Mouse (Mus musculus) liver, embryonic 15.5 days (tissue): ENCODE data around the gene Col5a3. TPM values are rescaled to one million over a fixed set of nuclear protein-coding genes. Genes with fewer than 3 reads are reported as not detected.

Experiments used
- ATAC-seq: fragments of 200-750 bp; cut with Nextera tagmentation; 2 replicates; pipeline ENCODE4 v1.8.0; 2017; ENCODE audit warnings: moderate number of reproducible peaks, mild to moderate bottlenecking, moderate library complexity; ENCODE audit not compliant: insufficient read depth
- H3K27ac ChIP-seq: fragments of 300-500 bp; sonication (generic); replicated peaks from 2 replicates; pipeline ENCODE4 v1.5.1; 2015; ENCODE audit warnings: mild to moderate bottlenecking, inconsistent platforms
- H3K27me3 ChIP-seq: fragments of 300-500 bp; sonication (generic); 2 replicates; pipeline ENCODE4 v1.6.1; 2015; ENCODE audit warnings: mild to moderate bottlenecking, inconsistent platforms
- H3K36me3 ChIP-seq: fragments of 300-500 bp; sonication (generic); replicated peaks from 2 replicates; pipeline ENCODE4 v1.6.1; 2015; ENCODE audit warnings: moderate library complexity, mild to moderate bottlenecking, inconsistent platforms
- H3K4me1 ChIP-seq: fragments of 300-500 bp; sonication (generic); replicated peaks from 2 replicates; pipeline ENCODE4 v1.6.1; 2015; ENCODE audit warnings: inconsistent platforms
- H3K4me2 ChIP-seq: fragments of 300-500 bp; sonication (generic); 2 replicates; pipeline ENCODE4 v1.6.1; 2015; ENCODE audit warnings: moderate library complexity, mild to moderate bottlenecking, inconsistent platforms
- H3K4me3 ChIP-seq: fragments of 300-500 bp; sonication (generic); replicated peaks from 2 replicates; pipeline ENCODE4 v1.5.1; 2015; ENCODE audit warnings: mild to moderate bottlenecking, inconsistent platforms
- H3K9ac ChIP-seq: fragments of 300-500 bp; sonication (generic); 2 replicates; pipeline ENCODE4 v1.6.1; 2015; ENCODE audit warnings: moderate library complexity, mild to moderate bottlenecking, inconsistent platforms
- H3K9me3 ChIP-seq: fragments of 300-500 bp; sonication (generic); replicated peaks from 2 replicates; pipeline ENCODE4 v1.6.1; 2016; ENCODE audit warnings: inconsistent platforms
- WGBS: fragments of 180-500 bp; shearing (Covaris S2); methylation state at CpG from one replicate; pipeline ENCODE4 v1.1.7; 2015; ENCODE audit warnings: mixed read lengths; ENCODE audit not compliant: insufficient replicate concordance; 5-methylcytosine and 5-hydroxymethylcytosine counted together
- polyA plus RNA-seq: library from polyadenylated mRNA; unstranded; fragments of >200 nt; fragmentation: Nextera tagmentation; extraction: Ambion mirVana; gene quantifications from 2 replicates; pipeline ENCODE4 v1.2.1, GENCODE M21; 2015

Col5a3 gene
- polyA plus RNA-seq, 1 experiment from 2014 or later, result 0.24 TPM

GRCm38 (mm10) chr9:20726859-20727600 is 87.8 kb downstream of the Col5a3 start:
- H3K27me3 ChIP-seq, result peaks cover 78% of the 10 kb centered on the region
- H3K27ac ChIP-seq, result no peak overlapping the region
- under 1% methylated on average over 53 of the region's 54 CpGs for WGBS
- H3K9ac ChIP-seq, result no peak overlapping the region
- peak overlapping the region; percentile 40 for H3K4me3 ChIP-seq
- ATAC-seq, result no peak
- no peaks in the 10 kb centered on the region for H3K9me3 ChIP-seq
- peak overlapping the region; percentile 65 for H3K4me2 ChIP-seq
- H3K36me3 ChIP-seq, result no peaks in the 10 kb centered on the region
- H3K4me1 ChIP-seq, result peaks cover 16% of the 10 kb centered on the region

GRCm38 (mm10) chr9:20726134-20726858 is 88.6 kb downstream of the Col5a3 start:
- Histone ChIP-seq H3K9ac (no peak overlapping the region), H3K27me3 (peaks cover 77% of the 10 kb centered on the region)

GRCm38 (mm10) chr9:20721582-20721981 is 93.3 kb downstream of the Col5a3 start:
- WGBS, result 28% methylated on average over 2 of the region's 2 CpGs
- Histone ChIP-seq H3K36me3 (no peaks in the 10 kb centered on the region), H3K9me3 (no peaks in the 10 kb centered on the region), H3K4me2 (no peak overlapping the region), H3K4me3 (no peak overlapping the region), H3K4me1 (peaks cover 5% of the 10 kb centered on the region), H3K27ac (no peak overlapping the region), H3K9ac (no peak overlapping the region), H3K27me3 (peaks cover 32% of the 10 kb centered on the region)
- ATAC-seq, result no peak

More at GRCm38 (mm10) chr9:20726134-20726858, 88.6 kb downstream of the Col5a3 start:
- H3K27ac ChIP-seq, result no peak overlapping the region
- WGBS, result 4% methylated on average over 42 of the region's 42 CpGs
- ATAC-seq, result no peak
- H3K36me3 ChIP-seq, result no peaks in the 10 kb centered on the region
- peak overlapping the region; percentile 65 for H3K4me2 ChIP-seq
- peaks cover 16% of the 10 kb centered on the region for H3K4me1 ChIP-seq
- peak overlapping the region; percentile 40 for H3K4me3 ChIP-seq
- H3K9me3 ChIP-seq, result no peaks in the 10 kb centered on the region

Other genes with a start within 250 kb of the Col5a3 start
- gene Zfp846, start 233.8 kb downstream of the Col5a3 start, polyA plus RNA-seq, result 1.9 and 2.2 TPM in 2 replicates
- 181 and 228 TPM in 2 replicates for gene Ubl5, start 172.2 kb downstream of the Col5a3 start, polyA plus RNA-seq
- 4.5 and 4.9 TPM in 2 replicates for gene Fbxl12, start 170.3 kb downstream of the Col5a3 start, polyA plus RNA-seq
- gene Pin1, start 163.0 kb downstream of the Col5a3 start, polyA plus RNA-seq, result 23.1 and 23.5 TPM in 2 replicates
- gene Olfm2, start 68.7 kb downstream of the Col5a3 start, polyA plus RNA-seq, result 0.20 and 0.30 TPM in 2 replicates
- gene Rdh8, start 3.4 kb upstream of the Col5a3 start, polyA plus RNA-seq, result not detected in 2 replicates
- gene A230050P20Rik, start 53.6 kb upstream of the Col5a3 start, polyA plus RNA-seq, result 5.0 and 7.0 TPM in 2 replicates
- gene Angptl6, start 64.7 kb upstream of the Col5a3 start, polyA plus RNA-seq, result 9.1 and 10.6 TPM in 2 replicates
- 55.0 and 61.3 TPM in 2 replicates for gene Ppan, start 73.1 kb upstream of the Col5a3 start, polyA plus RNA-seq
- gene Eif3g, start 83.6 kb upstream of the Col5a3 start, polyA plus RNA-seq, result 178 and 180 TPM in 2 replicates
- 54.5 and 59.1 TPM in 2 replicates for gene Dnmt1, start 144.8 kb upstream of the Col5a3 start, polyA plus RNA-seq
- 4.2 and 4.8 TPM in 2 replicates for gene S1pr2, start 161.7 kb upstream of the Col5a3 start, polyA plus RNA-seq
- 62.1 and 66.9 TPM in 2 replicates for gene Mrpl4, start 187.7 kb upstream of the Col5a3 start, polyA plus RNA-seq
- 10.2 and 11.3 TPM in 2 replicates for gene Icam1, start 200.9 kb upstream of the Col5a3 start, polyA plus RNA-seq
- 195 and 201 TPM in 2 replicates for gene Icam4, start 214.3 kb upstream of the Col5a3 start, polyA plus RNA-seq
- 0.25 and 0.43 TPM in 2 replicates for gene Icam5, start 217.0 kb upstream of the Col5a3 start, polyA plus RNA-seq